Mouse (Mus musculus) gastrocnemius, adult 2 months (tissue): ENCODE measurements around the gene Nek8. TPM values are rescaled to one million over a fixed set of nuclear protein-coding genes. Genes with fewer than 3 reads are reported as not detected.

Experiments
- DNase-seq: peaks from one replicate; pipeline ENCODE4 v3.0.0; 2022
- H3K27ac ChIP-seq: fragments of 200-600 bp; 2 replicates; pipeline ENCODE4 v1.8.1; 2022; ENCODE audit warnings: mild to moderate bottlenecking
- H3K4me3 ChIP-seq: fragments of 200-600 bp; 2 replicates; pipeline ENCODE4 v1.8.1; 2022; ENCODE audit warnings: mild to moderate bottlenecking, moderate library complexity
- CTCF ChIP-seq: fragments of 200-600 bp; IDR thresholded peaks from 2 replicates; pipeline ENCODE4 v1.8.1; 2022; ENCODE audit warnings: antibody characterized with exemption, mild to moderate bottlenecking, moderate library complexity
- intact Hi-C: fragments of 180-260 bp; cut with DNase I; formaldehyde crosslinking; loops from one replicate; pipeline ENCODE4 v1.15.1; 2025
- long read RNA-seq, 2 experiments: library from polyadenylated mRNA; stranded (forward); transcript quantifications; one replicate each; pipeline ENCODE4 v2.0.0; 2021
- total RNA-seq, 2 experiments: library from RNA; stranded (reverse); gene quantifications; 2 replicates each; pipeline ENCODE4 v1.2.3; 2021

The Nek8 gene
- total RNA-seq = under 1 TPM; 0.36 to 0.75 TPM
- long read RNA-seq, experiment 1, partial matches to known transcripts = 1 of 2 reads
- long read RNA-seq, experiment 1, other reads (novel, unspliced or antisense) = 0 of 2 reads
- long read RNA-seq, experiment 2, partial matches to known transcripts = 0 of 1 reads
- long read RNA-seq, experiment 2, other reads (novel, unspliced or antisense) = 1 of 1 reads

DNA sequence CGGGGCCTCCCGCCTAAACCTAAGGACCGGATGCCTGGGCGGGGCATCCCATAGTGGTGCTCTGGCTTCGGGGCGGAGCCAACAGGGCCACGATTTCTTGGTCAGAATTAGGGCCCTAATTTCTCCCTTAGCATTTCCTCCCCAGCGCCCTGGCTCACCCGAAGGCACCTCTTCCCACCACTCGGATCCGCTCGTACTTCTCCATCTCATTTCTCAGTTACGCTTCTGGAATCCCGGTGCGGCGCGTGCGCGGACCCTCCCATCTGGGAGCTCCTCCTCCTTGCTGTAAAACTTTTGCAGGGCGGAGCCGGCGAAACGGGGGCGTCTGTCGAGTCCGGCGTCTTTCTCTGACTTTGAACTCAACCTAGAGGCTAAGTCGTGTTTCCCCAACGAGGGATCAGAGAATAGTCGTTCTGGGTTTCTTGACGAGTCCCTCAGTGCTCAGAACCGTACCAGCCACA lies at the start of gene Nek8, which contains the start of gene Tlcd1:
Nek8 (minus strand) TSS at position 274 of the 461 bp plus-strand sequence.
Tlcd1 (plus strand) TSS at position 310 of the 461 bp plus-strand sequence.
- peak; percentile 93 for DNase-seq
- Histone ChIP-seq H3K27ac (peak within 1 kb of the TSS; percentile 89), H3K4me3 (peak within 1 kb of the TSS; percentile 92)
- no peak for TF ChIP-seq CTCF
- intact Hi-C loops = loop anchor here (1.0 to 5.0 kb wide), 3 partner anchors 116 to 194 kb away; partner anchors contain the start of genes Flot2 and Phf12

- Histone ChIP-seq H3K27ac (peak overlapping the region; percentile 66), H3K4me3 (no peak overlapping the region)
- TF ChIP-seq CTCF = peak; percentile 10; the same call in 1 of the 2 replicates
- peak; percentile 74 for DNase-seq
- intact Hi-C loops = no loop called here
These were observed 47.1 kb upstream of the Nek8 start for GRCm38 (mm10) chr11:78223586-78223985.

DNA sequence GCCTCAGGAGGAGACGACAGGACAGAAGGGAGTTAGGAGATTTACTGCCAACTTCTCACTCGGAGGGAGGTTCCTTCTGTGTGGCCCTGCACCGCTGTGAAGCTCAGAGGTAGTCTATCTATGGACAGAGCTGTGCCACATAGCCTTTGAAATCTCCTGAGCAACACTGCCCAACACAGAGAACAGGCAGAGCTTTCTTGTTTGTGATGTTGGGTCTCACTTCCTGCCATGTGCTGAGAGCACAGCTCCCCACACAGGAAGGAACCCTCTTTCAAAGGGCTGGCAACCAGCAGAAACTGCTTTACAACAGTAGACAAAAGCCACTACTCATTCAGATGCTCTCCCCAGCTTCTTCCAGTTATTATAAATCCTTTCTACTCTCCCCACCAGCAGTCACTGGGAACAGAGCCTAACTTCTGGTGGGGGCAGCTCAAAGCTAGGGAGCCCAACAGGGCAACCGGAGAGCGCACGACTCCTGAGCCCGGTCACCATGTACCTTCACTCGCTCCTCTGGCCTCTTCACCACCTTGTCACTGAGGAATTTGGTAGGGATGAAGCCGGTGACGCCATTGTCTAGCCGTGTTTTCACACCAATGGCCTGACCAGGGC lies 39.3 kb upstream of the Nek8 start:
- Histone ChIP-seq H3K4me3 (no peak overlapping the region), H3K27ac (no peak overlapping the region; the same call in 1 of the 2 replicates)
- no peak for DNase-seq
- TF ChIP-seq CTCF = no peak
- intact Hi-C loops = no loop called here

GRCm38 (mm10) chr11:78213086-78213817 lies 36.8 kb upstream of the Nek8 start:
- no peak for DNase-seq
- no peak overlapping the region for H3K4me3 ChIP-seq

GRCm38 (mm10) chr11:78211513-78211912 lies 35.0 kb upstream of the Nek8 start:
- Histone ChIP-seq H3K4me3 (no peak overlapping the region), H3K27ac (no peak overlapping the region)
- no peak for TF ChIP-seq CTCF
- DNase-seq = no peak
- intact Hi-C loops = no loop called here

More at GRCm38 (mm10) chr11:78213086-78213817, 36.8 kb upstream of the Nek8 start:
- intact Hi-C loops = no loop called here
- no peak for TF ChIP-seq CTCF
- no peak overlapping the region for H3K27ac ChIP-seq

GRCm38 (mm10) chr11:78210615-78211014 lies 34.1 kb upstream of the Nek8 start:
- H3K27ac ChIP-seq = no peak overlapping the region
- H3K4me3 ChIP-seq = no peak overlapping the region
- TF ChIP-seq CTCF = no peak
- intact Hi-C loops = no loop called here
- no peak for DNase-seq

- Histone ChIP-seq H3K4me3 (no peak overlapping the region), H3K27ac (no peak overlapping the region)
- no peak for DNase-seq
- TF ChIP-seq CTCF = no peak
- intact Hi-C loops = no loop called here
These were observed 33.4 kb upstream of the Nek8 start for GRCm38 (mm10) chr11:78209886-78210285.

- DNase-seq = no peak
- TF ChIP-seq CTCF = no peak
- no peak overlapping the region for H3K4me3 ChIP-seq
- H3K27ac ChIP-seq = no peak overlapping the region
- intact Hi-C loops = no loop called here
These were observed 30.7 kb upstream of the Nek8 start for GRCm38 (mm10) chr11:78207190-78207589.

- DNase-seq = no peak
- no peak overlapping the region for H3K27ac ChIP-seq
- intact Hi-C loops = no loop called here
- no peak overlapping the region for H3K4me3 ChIP-seq
- TF ChIP-seq CTCF = no peak
These were observed 29.1 kb upstream of the Nek8 start for GRCm38 (mm10) chr11:78205361-78206206.

- no peak for TF ChIP-seq CTCF
- H3K4me3 ChIP-seq = no peak overlapping the region
- H3K27ac ChIP-seq = no peak overlapping the region
- intact Hi-C loops = no loop called here
- no peak for DNase-seq
These were observed 27.8 kb upstream of the Nek8 start for GRCm38 (mm10) chr11:78204287-78204686.

- Histone ChIP-seq H3K27ac (no peak overlapping the region), H3K4me3 (no peak overlapping the region)
- intact Hi-C loops = no loop called here
- DNase-seq = no peak
- no peak for TF ChIP-seq CTCF
These were observed 25.9 kb upstream of the Nek8 start for GRCm38 (mm10) chr11:78202372-78202771.
